Mouse (Mus musculus): ENCODE measurements around the gene Treml1.

Gene Treml1

DNA sequence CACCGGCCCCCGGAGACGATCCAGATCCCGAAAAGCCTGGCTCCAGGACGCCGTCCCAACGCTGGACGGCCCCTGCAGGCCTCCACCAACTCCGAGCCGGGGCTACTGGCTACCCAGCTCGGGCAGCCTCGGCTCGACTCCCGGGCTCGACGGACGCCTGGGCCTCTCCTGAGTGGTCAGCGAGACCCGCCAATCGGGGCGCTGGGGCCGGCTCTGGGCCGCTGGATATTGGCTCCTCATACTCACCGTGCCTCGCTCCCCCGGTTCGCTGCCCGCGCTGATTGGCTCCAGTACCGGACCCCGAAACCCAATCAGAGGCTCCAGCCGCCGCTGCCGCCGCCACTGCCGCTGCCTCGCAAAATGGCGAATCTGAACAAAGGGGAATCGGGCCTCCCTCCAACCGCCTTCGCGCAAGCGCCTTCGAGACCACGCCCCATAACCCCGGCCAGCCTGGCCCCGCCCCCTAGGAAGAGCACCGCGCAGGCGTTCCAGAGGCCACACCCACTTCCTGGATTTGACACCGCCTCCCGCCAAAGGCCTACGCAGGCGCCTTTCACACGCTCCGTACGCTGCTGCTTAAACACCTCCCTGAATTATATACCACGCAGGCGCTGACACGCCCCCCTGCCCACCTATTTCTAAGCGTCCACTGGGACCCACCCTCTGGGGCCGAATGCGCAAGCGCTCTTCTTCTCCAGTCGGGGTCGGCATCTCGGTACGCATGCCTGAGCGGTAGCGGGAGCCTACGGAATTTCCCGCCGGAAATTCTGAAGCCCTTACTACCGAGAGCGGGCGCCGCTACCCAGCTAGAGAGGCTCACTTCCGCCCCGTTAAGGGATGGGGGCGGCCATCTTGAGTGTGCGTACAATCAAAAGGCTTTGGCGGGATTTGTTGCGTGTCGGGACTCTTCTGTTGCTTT is 49.9 kb downstream of the Treml1 start, which contains the start of the genes Nfya and Oard1:
Gene Nfya, minus strand, starts transcription at position 527 of the 919 bp plus-strand sequence.
Gene Oard1, plus strand, starts transcription at position 635 of the 919 bp plus-strand sequence.
- DNase-seq (ENCODE audit: low spot score): peak; percentile 100

DNA sequence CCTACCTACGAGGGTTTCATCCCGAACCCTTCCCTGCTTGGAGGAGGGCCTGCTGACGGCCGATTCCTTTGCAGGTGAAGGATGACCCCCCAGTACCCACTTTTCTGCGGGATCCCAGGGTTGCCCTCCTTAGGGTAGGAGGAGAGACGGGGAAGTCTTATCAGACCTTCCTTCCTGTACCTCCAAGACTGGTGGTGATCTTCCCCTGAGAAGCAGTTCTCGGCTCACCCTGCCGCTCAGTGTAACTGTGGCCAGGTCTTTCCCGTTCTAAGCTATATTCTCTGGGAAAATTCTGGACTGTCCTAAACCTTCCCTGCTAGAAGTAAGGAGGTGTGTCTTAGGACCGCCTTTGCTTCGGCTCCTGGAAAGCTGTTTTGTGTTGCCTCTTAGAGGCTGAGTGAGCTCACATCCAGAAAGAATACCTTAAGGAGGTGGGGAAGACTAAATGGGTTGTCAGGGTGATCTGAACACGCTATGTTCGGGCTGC is 50.6 kb downstream of the Treml1 start:
- DNase-seq (ENCODE audit: low spot score): no peak

DNA sequence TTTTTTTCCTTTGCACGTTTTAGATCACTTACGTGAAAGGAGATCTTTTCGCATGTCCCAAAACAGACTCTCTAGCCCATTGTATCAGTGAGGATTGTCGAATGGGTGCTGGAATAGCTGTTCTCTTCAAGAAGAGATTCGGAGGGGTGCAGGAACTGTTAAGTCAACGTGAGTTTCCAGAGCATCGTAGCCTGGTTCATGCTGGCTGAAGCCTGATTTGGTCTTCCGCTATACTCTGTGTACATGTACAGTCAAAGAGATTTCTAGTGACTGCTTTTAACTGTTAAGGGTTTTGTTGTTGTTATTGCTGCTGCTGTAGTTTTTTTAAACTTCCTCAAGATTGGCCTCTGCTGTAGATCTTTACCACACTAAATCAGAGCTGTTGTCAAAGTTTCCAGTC is 51.5 kb downstream of the Treml1 start:
- DNase-seq (ENCODE audit: low spot score): no peak

DNA sequence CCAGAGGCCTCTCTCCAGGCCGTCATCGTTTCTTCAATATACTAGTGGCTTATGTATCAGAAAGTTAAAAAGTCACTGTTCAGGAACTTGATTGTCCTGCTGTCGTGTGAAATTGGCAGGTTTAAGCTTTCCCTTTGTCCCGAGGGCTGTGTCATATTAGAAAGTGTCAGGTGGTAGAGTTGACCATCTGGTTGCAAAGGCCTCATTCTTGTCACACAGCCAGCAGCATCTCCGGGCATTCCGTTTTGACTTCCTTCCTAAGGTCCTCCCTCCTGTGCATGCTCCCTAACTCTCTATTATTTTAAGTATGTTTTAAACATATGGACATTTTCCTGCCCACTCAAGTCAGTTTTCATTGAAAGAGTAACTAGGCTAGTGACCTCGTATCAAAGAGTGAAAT is 56.3 kb downstream of the Treml1 start:
- no peak for DNase-seq (ENCODE audit: low spot score)
